Mouse (Mus musculus): ENCODE data around the gene Klc1.

- TF ChIP-seq CTCF (IDR thresholded peaks at IDR 0.05; ENCODE audit: low read depth) (no peak), EP300 (IDR thresholded peaks at IDR 0.05; ENCODE audit: low read depth) (no peak)
Measured at GRCm38 (mm10) chr12:111832643-111833042, 74.0 kb downstream of the Klc1 start.

Data from heart, postnatal 0 days (tissue).